Mouse (Mus musculus): Measurements from ENCODE around the gene Cox14.
"Not testable (repeated sequence)": the region's sequence is repeated elsewhere in the genome, so short reads cannot be mapped to it uniquely, and the experiment has no call there.

Gene Cox14

DNA sequence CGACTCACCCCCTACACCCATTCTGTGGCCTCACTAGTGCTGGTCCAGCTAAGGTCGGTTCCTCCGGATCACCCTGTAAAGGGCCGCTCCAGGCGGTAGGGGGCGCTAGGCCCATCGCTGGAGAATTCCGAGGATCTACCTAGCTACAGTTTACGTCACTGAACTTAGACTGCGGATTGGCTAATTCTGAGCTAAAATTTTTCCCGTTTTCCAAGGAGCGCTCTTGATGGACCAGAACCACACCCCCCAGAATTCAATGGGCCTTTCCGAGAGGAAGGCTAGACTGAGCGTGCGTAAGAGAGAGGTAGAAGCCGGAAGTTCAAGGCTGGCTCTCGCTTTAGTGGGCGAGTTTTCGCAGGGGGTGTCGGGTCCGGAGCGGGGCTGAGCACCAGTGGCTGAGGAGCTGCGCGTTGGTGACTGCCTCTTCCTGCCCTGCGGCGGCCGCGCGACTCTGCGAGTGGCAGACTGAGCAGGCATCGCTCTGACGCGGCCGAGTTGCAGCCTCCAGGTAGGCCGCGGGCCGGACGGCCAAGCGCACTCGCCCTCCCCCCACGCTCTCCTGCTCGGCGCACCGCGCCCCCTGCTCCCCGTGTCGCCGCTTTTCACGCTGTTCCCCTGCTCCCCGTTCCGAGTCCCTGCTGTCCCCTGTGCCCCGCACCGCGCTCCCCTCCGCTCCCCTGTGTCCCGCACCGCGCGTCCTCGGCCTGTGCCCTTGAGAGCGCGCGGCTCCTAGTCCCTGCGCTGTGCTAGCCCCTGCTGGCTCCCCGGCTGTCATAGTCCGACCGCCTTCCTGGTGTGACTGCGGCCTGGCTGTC, at the start of gene Cox14:
Gene Cox14 (plus strand): TSS at position 278 of the 815 bp plus-strand sequence.
- DNase-seq (ENCODE audit: low spot score), result peak; percentile 98

DNA sequence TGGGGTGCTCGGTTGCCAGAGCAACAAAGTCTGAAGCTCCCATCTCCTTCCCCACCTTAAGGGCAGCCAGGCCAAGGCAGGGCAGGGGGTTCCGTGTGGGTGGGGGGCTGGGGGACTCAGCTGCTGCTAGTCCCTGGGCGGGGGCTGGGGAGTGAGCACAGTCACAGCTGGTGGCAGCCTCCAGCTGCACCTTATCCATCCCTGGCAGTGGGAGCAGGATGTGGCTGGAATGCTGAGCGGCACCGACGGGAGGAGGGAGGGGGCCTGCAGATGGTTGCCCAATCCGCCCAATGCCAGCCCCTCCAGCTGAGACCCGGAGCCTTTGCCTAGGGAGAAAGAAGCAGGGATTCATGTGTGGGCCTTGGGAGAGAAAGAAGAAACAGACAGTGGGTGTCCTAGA, 48.3 kb upstream of the Cox14 start:
- no peak for DNase-seq (ENCODE audit: low spot score)

DNA sequence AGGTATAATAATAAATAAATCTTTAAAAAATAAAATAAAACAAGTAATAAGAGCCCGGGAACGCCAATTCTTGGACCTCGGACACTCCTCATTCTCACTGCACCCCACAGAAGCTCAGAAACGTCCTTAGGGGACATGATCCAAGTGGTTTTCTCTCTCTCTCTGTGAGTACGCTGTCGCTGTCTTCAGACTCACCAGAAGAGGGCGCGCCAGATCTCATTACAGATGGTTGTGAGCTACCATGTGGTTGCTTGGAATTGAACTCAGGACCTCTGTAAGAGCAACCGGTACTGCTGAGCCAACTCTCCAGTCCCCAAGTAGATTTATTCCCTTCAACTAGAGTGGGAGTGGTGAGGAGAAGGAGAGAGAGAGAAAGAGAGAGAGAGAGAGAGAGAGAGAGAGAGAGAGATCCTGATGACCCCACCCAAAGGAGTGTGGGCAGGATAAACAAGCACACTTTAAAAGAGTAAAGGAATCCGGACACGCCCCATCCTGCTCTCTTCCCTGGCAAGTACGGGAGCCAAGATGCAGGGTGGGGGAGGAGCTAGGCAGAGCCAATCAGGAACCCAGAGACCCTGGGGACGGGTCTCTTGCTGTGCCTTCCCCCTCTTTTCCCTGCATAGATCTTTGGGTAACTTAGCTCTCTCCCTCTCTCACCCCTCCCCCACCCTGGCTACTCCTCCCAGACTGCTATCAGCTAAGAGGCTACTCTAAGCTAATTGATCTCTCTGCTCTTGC, 47.2 kb upstream of the Cox14 start:
- no peak for DNase-seq (ENCODE audit: low spot score)

DNA sequence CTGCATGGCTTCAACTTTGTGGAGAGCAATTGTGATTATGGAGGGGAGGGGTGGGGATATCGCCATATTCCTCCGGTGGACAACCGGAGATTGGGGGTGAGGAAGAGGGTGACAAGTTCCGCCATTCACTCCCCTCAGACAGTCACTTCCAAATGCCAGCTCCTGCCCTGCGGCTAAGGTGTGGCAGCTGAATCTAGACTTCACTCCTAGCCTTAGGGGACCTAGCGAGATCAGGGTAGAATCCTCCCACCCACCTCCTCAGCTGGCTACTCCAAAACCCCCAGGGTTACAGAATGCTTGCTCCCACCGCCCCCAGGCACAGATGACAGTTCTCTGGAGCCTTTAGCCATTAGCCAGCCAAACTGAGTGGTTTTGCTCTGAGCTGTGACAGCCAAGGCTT, 46.4 kb upstream of the Cox14 start:
- no peak for DNase-seq (ENCODE audit: low spot score)

DNA sequence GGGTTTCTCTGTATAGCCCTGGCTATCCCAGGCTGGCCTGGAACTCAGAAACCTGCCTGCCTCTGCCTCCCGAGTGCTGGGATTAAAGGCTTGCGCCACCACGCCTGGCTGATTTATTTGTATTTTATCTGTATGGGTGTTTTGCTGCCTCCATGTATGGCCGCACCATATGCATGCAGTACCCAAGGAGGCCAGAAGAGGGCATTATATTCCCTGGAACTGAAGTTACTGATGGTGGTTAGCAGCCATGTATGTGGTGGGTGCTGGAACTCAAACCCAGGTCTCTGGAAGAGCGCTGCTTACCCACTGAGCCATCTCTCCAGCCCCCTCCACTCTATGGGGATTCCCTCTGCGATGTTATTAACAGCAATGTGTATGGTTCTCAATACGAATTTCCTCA, 42.5 kb upstream of the Cox14 start:
- DNase-seq (ENCODE audit: low spot score), result no peak

DNA sequence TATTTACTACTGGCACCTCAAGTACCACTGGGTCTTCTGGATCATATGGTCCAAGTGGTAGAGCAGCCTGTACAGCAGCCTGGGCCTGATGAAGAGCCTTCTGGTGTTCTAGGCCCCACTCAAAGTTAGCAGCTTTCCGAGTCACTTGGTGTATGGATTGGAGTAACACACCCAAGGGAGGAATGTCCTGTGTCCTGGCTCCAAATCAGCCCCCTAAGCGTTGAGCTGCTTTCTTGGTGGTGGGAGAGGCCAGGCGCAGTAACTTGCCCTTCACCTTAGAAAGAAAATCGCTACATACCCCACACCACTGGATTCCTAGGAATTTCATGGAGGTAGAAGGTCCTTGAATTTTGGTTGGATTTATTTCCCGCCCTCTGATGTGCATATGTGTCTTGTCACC, 41.3 kb upstream of the Cox14 start:
- no peak for DNase-seq (ENCODE audit: low spot score)

DNA sequence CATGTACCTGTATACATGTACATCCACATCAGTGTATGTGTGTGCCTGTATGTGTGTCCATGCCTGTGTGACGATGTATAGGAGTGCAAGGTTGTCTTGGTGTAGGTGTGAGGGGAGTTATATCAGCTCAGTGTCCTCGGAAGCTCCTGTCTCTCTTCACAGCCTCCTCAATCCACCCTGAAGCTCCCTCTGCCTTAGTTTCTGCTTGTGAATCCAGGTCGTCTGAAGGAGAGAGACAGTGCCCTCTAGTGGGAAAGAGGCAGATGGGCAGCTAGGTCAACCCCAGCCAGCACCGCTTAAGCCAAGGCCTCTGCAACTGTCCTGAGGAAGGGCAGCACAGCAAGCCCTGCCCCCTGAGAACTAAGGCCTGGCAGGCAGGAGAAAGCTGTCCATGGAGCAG, 36.7 kb upstream of the Cox14 start:
- DNase-seq (ENCODE audit: low spot score), result peak; percentile 59

DNA sequence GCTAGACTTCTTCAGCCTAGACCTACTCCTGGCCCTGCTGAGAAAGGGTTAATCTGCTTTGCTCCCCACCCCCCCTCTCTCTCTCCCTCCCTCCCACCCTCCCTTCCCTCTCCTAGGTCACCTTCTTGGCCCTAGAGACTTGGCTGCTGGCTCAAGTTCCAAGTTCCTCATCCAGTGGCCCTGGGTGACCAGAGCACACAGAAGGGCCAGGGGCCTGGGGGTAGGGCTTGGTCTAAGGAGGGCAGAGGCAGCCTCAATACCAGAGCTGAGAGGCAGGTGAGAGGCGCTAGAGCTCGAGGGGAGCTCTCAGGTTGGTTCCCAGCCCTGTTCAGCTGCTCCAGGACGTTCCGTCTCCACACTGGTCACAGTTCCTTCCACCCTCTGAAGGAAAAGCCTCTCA, 34.5 kb upstream of the Cox14 start:
- no peak for DNase-seq (ENCODE audit: low spot score)

DNA sequence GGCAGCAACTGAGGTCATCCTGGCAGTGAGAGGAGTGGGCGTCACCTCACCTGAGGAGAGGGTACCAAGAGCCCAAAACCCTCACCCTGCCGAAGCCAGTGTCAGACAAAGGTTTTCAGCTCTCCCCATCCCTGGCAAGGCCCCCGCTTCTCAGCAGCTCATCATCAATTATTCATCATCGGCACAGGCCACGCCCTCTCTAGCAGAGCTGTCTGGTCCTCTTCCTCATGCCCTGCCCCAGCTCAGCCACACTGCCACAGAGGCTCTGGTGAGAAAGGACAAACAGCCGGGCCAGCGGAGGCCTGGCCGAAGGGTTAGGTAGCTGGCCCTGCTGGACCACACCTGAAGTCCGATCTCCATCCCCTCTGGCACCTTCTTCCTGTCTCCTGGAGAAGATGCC, 33.4 kb upstream of the Cox14 start:
- no peak for DNase-seq (ENCODE audit: low spot score)

DNA sequence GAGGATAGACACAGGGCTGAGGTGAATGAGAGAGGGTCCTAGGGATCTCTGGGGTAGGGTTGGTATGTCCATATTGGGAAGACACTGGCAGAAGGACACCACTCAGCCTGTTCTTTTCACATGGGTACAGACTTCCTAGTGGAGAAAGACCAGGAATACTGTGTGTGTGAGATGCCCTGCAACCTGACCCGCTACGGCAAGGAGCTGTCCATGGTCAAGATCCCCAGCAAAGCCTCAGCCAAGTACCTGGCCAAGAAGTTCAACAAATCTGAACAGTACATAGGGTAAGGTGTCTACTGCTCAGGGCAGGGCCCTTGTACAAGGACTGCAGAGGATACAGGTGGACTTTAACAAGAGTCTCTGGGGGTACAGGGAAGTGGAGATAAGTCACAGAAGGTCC, 28.1 kb upstream of the Cox14 start:
- DNase-seq (ENCODE audit: low spot score), result no peak

DNA sequence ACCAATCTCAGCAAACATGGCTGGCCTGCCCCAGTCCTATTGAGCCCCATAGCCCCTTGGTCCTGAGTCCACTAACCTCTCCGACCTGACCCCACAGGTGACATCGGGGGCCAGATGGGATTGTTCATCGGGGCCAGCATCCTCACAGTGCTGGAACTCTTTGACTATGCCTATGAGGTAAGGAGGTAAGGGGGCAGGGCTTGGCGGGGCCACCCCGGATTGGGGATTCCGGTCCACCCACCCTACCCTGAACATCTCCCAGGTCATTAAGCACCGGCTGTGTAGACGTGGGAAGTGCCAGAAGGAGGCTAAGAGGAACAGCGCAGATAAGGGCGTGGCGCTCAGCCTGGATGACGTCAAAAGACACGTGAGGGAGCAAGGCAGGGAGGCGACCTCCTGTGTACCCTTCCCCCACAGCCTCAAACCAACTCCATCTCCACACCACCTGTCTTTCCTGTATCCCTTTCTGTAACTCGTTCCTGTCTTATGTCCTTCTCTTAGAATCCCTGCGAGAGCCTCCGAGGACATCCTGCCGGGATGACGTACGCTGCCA, 26.8 kb upstream of the Cox14 start:
- no peak for DNase-seq (ENCODE audit: low spot score)

DNA sequence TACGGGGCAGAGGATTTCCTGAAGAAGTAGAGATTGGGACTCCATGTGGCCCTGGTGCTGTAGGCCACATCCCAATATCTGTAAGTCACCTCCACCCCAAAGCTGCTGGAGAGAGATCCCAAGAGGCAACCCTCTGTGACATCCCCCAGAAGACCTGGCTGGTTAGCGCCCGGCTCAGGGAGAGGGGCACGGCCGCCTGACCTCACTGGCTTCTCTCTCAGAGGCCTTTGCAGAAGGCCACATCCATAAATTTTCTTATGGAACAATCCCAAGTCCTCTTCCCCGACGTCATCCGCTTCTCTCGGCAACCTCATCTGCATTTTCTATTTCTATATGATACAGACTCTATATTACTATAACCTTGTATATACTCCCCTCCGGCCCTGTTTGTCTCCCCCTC, 25.7 kb upstream of the Cox14 start:
- DNase-seq (ENCODE audit: low spot score), result no peak

DNA sequence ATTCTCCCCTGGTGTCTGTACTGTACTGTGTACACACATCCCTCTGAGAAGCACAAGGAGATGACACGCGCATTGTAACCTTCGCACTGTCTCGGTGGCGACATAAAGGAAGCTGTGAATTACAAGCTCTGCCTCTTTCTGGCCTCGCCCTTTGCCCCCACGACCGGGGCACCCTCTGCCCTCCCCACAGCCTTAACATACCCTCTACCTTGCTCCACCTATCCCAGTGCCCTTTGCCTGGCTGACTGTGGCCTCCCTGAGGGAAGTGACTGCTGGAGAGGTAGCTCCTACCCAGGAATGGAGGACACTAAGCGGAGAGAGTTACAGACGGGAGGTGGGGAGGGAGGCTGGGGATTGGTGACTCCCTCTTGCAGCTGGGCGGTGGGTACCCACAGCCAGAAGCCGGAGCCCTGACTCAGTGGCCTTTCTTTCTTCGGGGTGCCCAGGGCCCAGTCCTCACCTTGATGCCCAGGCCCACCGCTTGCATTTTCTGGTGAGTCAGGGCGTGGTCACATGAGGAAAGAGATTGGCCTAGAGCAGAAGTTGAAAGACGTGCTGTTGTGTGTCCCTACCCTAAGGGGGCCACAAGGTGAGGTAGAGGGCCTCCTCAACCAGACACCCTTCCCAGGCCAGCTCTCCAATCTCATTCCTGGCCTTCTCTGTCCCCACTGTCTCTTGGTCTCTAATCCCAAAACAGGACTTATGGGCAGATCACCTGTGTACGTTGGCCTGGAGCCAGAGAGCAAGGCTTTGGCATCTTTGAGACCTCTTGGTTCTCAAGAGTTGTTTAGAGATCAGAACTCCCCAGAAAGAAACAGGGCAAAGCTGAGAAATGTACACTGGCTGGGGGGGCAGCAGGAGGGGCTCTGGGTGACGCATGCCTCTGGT, 25.0 kb upstream of the Cox14 start:
- DNase-seq (ENCODE audit: low spot score), result no peak

DNA sequence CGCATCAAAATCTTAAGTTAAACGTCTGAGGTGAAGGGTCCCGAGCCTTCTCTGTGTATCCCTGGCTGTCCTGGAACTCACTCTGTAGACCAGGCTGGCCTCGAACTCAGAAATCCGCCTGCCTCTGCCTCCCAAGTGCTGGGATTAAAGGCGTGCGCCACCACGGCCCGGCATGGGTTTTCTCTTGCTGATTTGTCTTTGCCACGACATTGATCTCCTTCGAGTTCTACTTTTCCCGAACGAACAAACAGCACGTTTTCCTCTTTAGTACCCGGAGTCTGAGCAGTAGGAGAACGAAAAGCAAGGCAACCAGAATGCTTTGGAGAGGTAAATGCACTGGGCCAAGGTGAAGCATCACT, 23.8 kb upstream of the Cox14 start:
- not testable (repeated sequence) for DNase-seq (ENCODE audit: low spot score)

DNA sequence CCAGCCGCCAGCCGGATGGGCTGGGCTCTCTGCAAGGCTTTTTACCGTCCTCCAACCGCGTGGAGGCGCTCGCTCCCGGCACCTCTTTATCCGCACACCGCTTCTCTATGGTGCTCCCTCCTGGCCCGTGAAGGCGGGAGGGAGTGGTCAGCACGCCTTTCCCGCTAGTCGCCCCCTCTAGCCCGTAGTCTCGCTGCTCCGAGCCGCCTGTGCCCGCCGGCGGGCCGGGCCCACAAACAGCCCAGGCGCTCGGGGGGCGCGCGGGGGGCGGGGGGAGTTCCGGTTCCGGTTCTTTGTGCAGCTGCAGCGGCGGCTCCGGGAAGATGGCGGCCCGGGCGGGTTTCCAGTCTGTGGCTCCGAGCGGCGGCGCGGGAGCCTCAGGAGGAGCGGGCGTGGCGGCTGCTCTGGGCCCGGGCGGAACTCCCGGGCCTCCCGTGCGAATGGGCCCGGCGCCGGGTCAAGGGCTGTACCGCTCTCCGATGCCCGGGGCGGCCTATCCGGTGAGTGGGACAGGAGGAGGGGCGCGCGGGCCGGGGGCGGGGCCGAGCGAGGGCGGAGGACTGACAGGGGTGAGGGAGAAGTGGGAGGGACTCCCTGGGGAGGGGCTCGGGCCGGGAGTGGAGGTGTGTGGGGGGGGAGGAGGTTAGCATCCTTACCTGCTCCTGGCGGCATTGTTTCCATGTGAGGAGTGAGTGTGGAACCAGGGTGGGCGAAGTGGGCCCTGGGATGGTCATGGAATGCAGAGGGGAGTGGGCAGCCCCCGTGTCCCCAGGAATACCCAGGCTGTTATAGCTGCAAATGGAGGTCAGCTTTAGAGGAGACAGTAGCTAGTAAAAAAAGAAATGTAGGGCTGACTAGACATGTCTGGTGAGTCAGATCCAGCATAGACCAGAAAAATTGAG, 23.2 kb upstream of the Cox14 start, which contains the start of gene Smarcd1:
Gene Smarcd1 (plus strand): TSS at position 131 of the 902 bp plus-strand sequence.
- peak; percentile 95 for DNase-seq (ENCODE audit: low spot score)

DNA sequence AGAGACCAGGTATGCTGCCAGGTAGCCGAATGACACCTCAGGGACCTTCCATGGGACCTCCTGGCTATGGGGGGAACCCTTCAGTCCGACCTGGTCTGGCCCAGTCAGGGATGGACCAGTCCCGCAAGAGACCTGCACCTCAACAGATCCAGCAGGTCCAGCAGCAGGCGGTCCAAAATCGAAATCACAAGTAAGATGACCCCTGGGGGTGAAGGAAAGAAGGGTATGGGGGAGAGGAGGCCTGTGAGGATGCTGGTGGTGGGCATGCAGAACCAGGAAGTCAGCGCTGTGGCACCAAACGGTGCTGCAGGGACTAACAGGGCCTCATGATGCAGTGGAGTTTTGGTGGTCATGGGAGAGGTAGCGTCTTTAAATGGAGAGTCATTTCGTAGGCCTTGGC, 22.3 kb upstream of the Cox14 start:
- no peak for DNase-seq (ENCODE audit: low spot score)

DNA sequence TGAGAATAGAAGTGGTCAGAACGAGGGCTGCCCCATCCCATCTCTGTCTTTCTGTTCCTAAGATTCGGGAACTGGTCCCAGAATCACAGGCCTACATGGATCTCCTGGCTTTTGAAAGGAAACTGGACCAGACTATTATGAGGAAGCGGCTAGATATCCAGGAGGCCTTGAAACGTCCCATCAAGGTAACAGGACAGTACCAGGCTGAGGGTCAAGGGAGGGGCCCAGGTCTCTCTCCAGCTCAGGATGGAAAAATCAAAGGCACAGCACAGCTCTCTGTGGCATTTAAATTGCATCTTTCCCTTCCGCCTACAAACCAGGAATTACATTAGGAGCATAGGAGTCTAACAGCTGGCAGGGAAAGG, 21.8 kb upstream of the Cox14 start:
- DNase-seq (ENCODE audit: low spot score), result no peak

DNA sequence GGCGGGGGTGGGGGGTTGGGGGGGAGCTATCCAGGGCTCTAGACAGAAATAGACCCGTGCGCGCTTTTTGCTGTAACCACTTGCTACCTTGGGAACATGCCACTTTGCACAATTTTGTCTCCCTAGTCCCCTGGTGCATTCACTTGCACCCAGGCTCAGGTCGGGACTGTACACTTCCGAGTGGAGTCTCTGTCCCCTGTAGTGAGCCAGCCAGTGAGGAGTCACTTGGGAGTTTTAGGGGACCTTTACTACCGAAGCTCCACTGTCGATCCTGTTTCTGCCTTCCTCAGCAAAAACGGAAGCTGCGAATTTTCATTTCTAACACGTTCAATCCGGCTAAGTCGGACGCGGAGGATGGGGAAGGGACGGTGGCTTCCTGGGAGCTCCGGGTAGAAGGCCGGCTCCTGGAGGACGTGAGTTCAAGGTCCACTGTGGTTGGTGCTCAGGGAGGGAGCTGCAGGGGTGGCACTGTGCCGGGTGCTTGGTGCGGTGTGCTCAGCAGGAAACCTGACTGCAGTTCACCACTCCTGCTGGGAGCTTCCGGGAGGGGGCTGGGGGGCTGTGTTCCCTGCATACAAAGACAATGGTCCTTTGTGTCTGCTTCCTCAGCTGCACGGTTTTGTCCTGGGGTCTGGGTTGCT, 21.3 kb upstream of the Cox14 start:
- no peak for DNase-seq (ENCODE audit: low spot score)

DNA sequence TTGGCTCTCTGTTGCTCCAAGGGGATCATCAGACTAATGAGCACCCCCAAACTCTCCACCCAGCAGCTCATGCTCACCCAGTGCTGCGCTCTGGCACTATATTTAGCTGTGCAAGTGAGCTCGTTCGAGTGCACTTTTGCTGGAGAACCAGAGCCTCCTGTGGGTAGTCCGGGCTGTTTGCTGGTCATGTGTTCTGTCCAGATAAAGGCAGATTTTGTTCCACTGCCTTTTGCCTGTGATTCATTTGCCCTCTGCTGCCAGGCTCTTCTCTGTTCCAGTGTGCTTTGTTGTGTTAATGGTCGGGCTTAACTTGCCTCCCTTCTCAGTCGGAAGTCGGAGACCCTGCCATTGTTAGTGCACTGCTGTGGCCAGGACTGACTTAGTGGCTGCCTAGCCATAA, 20.5 kb upstream of the Cox14 start:
- no peak for DNase-seq (ENCODE audit: low spot score)

DNA sequence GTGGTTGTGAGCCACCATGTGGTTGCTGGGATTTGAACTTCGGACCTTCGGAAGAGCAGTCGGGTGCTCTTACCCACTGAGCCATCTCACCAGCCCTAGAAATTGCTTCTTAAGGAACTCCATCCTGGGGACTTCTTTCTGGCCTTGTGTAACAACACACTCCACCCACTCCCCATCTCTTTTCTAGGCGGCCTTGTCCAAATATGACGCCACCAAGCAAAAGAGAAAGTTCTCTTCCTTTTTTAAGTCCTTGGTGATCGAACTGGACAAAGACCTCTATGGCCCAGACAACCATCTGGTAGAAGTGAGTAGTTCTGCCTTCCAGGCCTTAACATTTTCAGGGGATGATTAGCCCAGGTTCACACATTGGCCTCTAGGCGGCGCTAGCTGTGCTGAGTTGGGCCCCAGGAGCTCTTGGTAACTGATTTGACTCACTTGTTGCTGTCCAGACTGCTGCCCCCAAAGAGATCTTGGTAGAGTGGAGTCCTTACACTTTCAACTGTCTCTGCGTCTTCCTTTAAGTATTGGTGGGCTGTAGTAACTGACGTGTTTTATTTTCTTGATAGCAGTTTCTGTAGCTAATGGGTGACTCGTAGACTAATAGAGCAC, 19.9 kb upstream of the Cox14 start, which contains the start of gene Gm17349:
Gene Gm17349 (minus strand): TSS at position 51 of the 609 bp plus-strand sequence.
- peak; percentile 44 for DNase-seq (ENCODE audit: low spot score)

Measured in lung, postnatal 25 days (tissue).